Mouse (Mus musculus) CH12.LX (cell line): ENCODE data around the gene Sgo2b. TPM values are rescaled to one million over a fixed set of nuclear protein-coding genes. Genes with fewer than 3 reads are reported as not detected.

Experiments used
- DNase-seq: peaks from one replicate; pipeline ENCODE4 v3.0.0-alpha.2; 2013; ENCODE audit errors: extremely low read depth
- H3K27ac ChIP-seq: 2 replicates; pipeline ENCODE4 v1.5.1; 2012; ENCODE audit warnings: low read depth, mild to moderate bottlenecking, control low read depth, moderate library complexity; ENCODE audit not compliant: insufficient read depth
- H3K27me3 ChIP-seq: replicated peaks from 2 replicates; pipeline ENCODE3; 2012; ENCODE audit warnings: inconsistent platforms
- H3K36me3 ChIP-seq, 2 experiments: replicated peaks in 1 of 2; 2 replicates each; pipeline versions ENCODE3 to v1.6.1; 2012; ENCODE audit warnings: inconsistent platforms in 1 of 2, low read length in 1 of 2, mild to moderate bottlenecking in 1 of 2, mixed read lengths in 1 of 2, moderate library complexity in 1 of 2; ENCODE audit not compliant: control insufficient read depth in 1 of 2, insufficient read depth in 1 of 2
- H3K4me1 ChIP-seq, 2 experiments: 2 replicates each; pipeline ENCODE4 v1.6.1; 2012; ENCODE audit warnings: inconsistent platforms in 1 of 2, moderate library complexity in 1 of 2; ENCODE audit not compliant: insufficient read depth in 2 of 2, control insufficient read depth in 1 of 2
- H3K4me2 ChIP-seq: 2 replicates; pipeline ENCODE4 v1.6.1; 2012; ENCODE audit warnings: low read depth, mild to moderate bottlenecking, control low read depth; ENCODE audit not compliant: poor library complexity, insufficient read depth, severe bottlenecking
- H3K4me3 ChIP-seq, 3 experiments: fragments of 150-350 bp in 1 of 3; sonication (generic) in 1 of 3; replicated peaks in 1 of 3; 2 replicates each; pipeline versions ENCODE3 to v1.5.1; 2011 to 2012; ENCODE audit warnings: low read depth in 2 of 3, low read length in 2 of 3, mild to moderate bottlenecking in 2 of 3, moderate library complexity in 2 of 3, control low read depth in 1 of 3, improper control_type of control experiment in 1 of 3, inconsistent platforms in 1 of 3, mixed read lengths in 1 of 3; ENCODE audit not compliant: poor library complexity in 1 of 3
- H3K79me2 ChIP-seq: replicated peaks from 2 replicates; pipeline ENCODE4 v1.6.1; 2012; ENCODE audit warnings: mild to moderate bottlenecking, moderate library complexity; ENCODE audit not compliant: control insufficient read depth, poor library complexity, insufficient read depth, severe bottlenecking; ENCODE audit errors: extremely low read depth
- H3K9ac ChIP-seq: 2 replicates; pipeline ENCODE4 v1.6.1; 2012; ENCODE audit warnings: low read depth, mild to moderate bottlenecking, control low read depth, moderate library complexity; ENCODE audit not compliant: insufficient read depth
- H3K9me3 ChIP-seq: replicated peaks from 2 replicates; pipeline ENCODE3; 2012; ENCODE audit warnings: low read length, inconsistent platforms, mixed read lengths
- CHD2 ChIP-seq: IDR thresholded peaks from 2 replicates; pipeline ENCODE4 v1.6.1; 2011; ENCODE audit warnings: low read length, improper control_type of control experiment
- CTCF ChIP-seq, 2 experiments: IDR thresholded peaks in 1 of 2; conservative IDR thresholded peaks in 1 of 2; 2 replicates each; pipeline ENCODE4 v1.5.1; 2011 to 2012; ENCODE audit warnings: low read depth in 2 of 2, low read length in 2 of 2, improper control_type of control experiment in 1 of 2, inconsistent platforms in 1 of 2, mild to moderate bottlenecking in 1 of 2, moderate library complexity in 1 of 2
- HCFC1 ChIP-seq: IDR thresholded peaks from 2 replicates; pipeline ENCODE4 v1.6.1; 2012; ENCODE audit warnings: low read depth, mild to moderate bottlenecking, inconsistent platforms, low read length, improper control_type of control experiment
- JUN ChIP-seq: IDR thresholded peaks from 2 replicates; pipeline ENCODE4 v1.6.1; 2011; ENCODE audit warnings: low read depth, mild to moderate bottlenecking, low read length, improper control_type of control experiment, moderate library complexity; ENCODE audit not compliant: insufficient read depth
- JUND ChIP-seq: conservative IDR thresholded peaks from 2 replicates; pipeline ENCODE4 v1.6.1; 2011; ENCODE audit warnings: low read depth, low read length, improper control_type of control experiment
- MAZ ChIP-seq: IDR thresholded peaks from 2 replicates; pipeline ENCODE4 v1.6.1; 2012; ENCODE audit warnings: low read depth, mild to moderate bottlenecking, inconsistent platforms, low read length, improper control_type of control experiment, moderate library complexity
- MXI1 ChIP-seq: IDR thresholded peaks from 2 replicates; pipeline ENCODE4 v1.6.1; 2011; ENCODE audit warnings: mild to moderate bottlenecking, low read depth, low read length, improper control_type of control experiment
- NELFE ChIP-seq: IDR thresholded peaks from 2 replicates; pipeline ENCODE4 v1.6.1; 2011; ENCODE audit warnings: low read depth, low read length, improper control_type of control experiment
- POLR2AphosphoS2 ChIP-seq: IDR thresholded peaks from 2 replicates; pipeline ENCODE4 v1.6.1; 2011; ENCODE audit warnings: low read depth, low read length, improper control_type of control experiment
- RAD21 ChIP-seq: IDR thresholded peaks from 2 replicates; pipeline ENCODE4 v1.6.1; 2011; ENCODE audit warnings: low read depth, mild to moderate bottlenecking, low read length, improper control_type of control experiment, moderate library complexity
- SIN3A ChIP-seq: IDR thresholded peaks from 2 replicates; pipeline ENCODE4 v1.6.1; 2012; ENCODE audit warnings: low read length, improper control_type of control experiment, inconsistent platforms
- SMC3 ChIP-seq: IDR thresholded peaks from 2 replicates; pipeline ENCODE4 v1.6.1; 2011; ENCODE audit warnings: low read depth, low read length, improper control_type of control experiment
- TBP ChIP-seq: conservative IDR thresholded peaks from 2 replicates; pipeline ENCODE4 v1.6.1; 2011; ENCODE audit warnings: low read depth, low read length, improper control_type of control experiment
- USF2 ChIP-seq: conservative IDR thresholded peaks from 2 replicates; pipeline ENCODE4 v1.6.1; 2011; ENCODE audit warnings: low read depth, low read length, improper control_type of control experiment
- ZC3H11A ChIP-seq: IDR thresholded peaks from 2 replicates; pipeline ENCODE4 v1.6.1; 2012; ENCODE audit warnings: low read depth, mild to moderate bottlenecking, inconsistent platforms, low read length, improper control_type of control experiment
- ZKSCAN1 ChIP-seq: IDR thresholded peaks from 2 replicates; pipeline ENCODE4 v1.6.1; 2012; ENCODE audit warnings: low read depth, inconsistent platforms, low read length, improper control_type of control experiment, borderline replicate concordance
- ZMIZ1 ChIP-seq: IDR thresholded peaks from 2 replicates; pipeline ENCODE4 v1.6.1; 2012; ENCODE audit warnings: low read depth, mild to moderate bottlenecking, inconsistent platforms, low read length, improper control_type of control experiment
- dilution Hi-C: fragments of 300-500 bp; cut with MboI; formaldehyde crosslinking; loops from 2 replicates; pipeline ENCODE4 v1.14.3; 2020; ENCODE audit warnings: low sequenced_read_pairs; ENCODE audit not compliant: extremely low pct_unique_long_range_greater_than_20kb, extremely low pct_ligation_motif_present
- in situ Hi-C: fragments of 300-500 bp; cut with MboI; formaldehyde crosslinking; loops from 3 replicates; pipeline ENCODE4 v1.14.3; 2019; ENCODE audit warnings: low sequenced_read_pairs, low pct_ligation_motif_present, low pct_unique_long_range_greater_than_20kb, mixed read lengths
- polyA plus RNA-seq: library from polyadenylated mRNA; unstranded; fragments of >175 nt; gene quantifications from 2 replicates; pipeline ENCODE4 v1.2.1, GENCODE M21; 2012; ENCODE audit warnings: low read depth; ENCODE audit not compliant: insufficient read length
- total RNA-seq, 2 experiments: library from RNA; depleted of rRNA; stranded (reverse); fragments of 300-350 nt in 1 of 2; fragments of >200 nt in 1 of 2; gene quantifications; 2 replicates each; pipeline ENCODE4 v1.2.3; 2012 to 2014

Gene Sgo2b
- total and polyA plus RNA-seq, 3 experiments: not detected

GRCm38 (mm10) chr8:63878353-63878752, 73.7 kb downstream of the Sgo2b start:
- TF ChIP-seq SIN3A: no peak
- no peak for TF ChIP-seq TBP
- TF ChIP-seq HCFC1: no peak
- TF ChIP-seq NELFE: no peak
- no peak for TF ChIP-seq RAD21
- no peak for TF ChIP-seq CHD2
- TF ChIP-seq ZKSCAN1: no peak
- Histone ChIP-seq H3K27me3 (no peaks in the 10 kb centered on the region), H3K4me1 (no peaks in the 10 kb centered on the region), H3K9me3 (peaks cover 49% of the 10 kb centered on the region), H3K9ac (no peak overlapping the region), H3K79me2 (no peaks in the 10 kb centered on the region), H3K27ac (no peak overlapping the region), H3K4me3 (no peak overlapping the region), H3K4me2 (no peak overlapping the region), H3K36me3 (no peaks in the 10 kb centered on the region)
- dilution Hi-C loops: no loop called here
- no peak for DNase-seq
- in situ Hi-C loops: loop anchor here (25.0 kb wide), 1 partner anchor 1791 kb away; no protein-coding TSS in a partner anchor

- in situ Hi-C loops (loop anchor here (25.0 kb wide), 1 partner anchor 1790 kb away; no protein-coding TSS in a partner anchor), dilution Hi-C loops (no loop called here)
- no peak overlapping the region for H3K9ac ChIP-seq
- peaks cover 50% of the 10 kb centered on the region for H3K9me3 ChIP-seq
- no peak overlapping the region for H3K4me2 ChIP-seq
- TF ChIP-seq JUN (peak; percentile 10; the same call in 1 of the 2 replicates), ZMIZ1 (no peak), NELFE (no peak), RAD21 (peak; percentile 49), SMC3 (peak; percentile 32), CTCF (conservative IDR thresholded peaks at IDR 0.05 in 1 of 2, IDR thresholded peaks at IDR 0.05 in 1 of 2; ENCODE audit: low read depth in 2 of 2, low read length in 2 of 2) (peak in 1 of 2 experiments; percentile 56; a peak in 2 of 4 replicates), JUND (0 out of 2 replicates have a peak, but pooled peaks have one; percentile 53)
- no peaks in the 10 kb centered on the region for H3K79me2 ChIP-seq
- no peaks in the 10 kb centered on the region for H3K36me3 ChIP-seq
- no peaks in the 10 kb centered on the region for H3K4me1 ChIP-seq
- H3K4me3 ChIP-seq: no peak overlapping the region
- H3K27ac ChIP-seq: no peak overlapping the region
- DNase-seq: peak; percentile 21
- no peaks in the 10 kb centered on the region for H3K27me3 ChIP-seq
These were observed 74.7 kb downstream of the Sgo2b start for GRCm38 (mm10) chr8:63877393-63877792.

DNA sequence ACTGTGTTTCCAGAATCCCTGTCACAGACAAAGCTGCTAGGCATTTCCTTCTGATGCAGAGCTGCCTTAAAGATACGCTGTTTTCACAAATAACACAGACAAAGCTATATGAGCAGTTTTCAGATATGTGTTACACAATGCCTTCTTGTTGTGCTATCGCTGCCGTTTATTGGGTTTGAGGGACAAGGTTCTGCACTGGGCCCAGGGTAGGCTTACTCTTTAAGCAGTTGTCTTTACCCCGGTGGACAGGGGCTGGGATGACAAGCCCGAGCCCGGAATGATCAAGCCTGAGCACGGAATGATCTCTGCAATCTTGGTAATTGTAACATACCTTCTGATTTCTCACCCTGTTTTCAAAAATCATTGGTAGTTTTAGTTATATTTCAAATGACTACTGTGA, 75.1 kb downstream of the Sgo2b start:
- H3K27me3 ChIP-seq: no peaks in the 10 kb centered on the region
- H3K36me3 ChIP-seq: no peaks in the 10 kb centered on the region
- H3K9ac ChIP-seq: no peak overlapping the region
- dilution Hi-C loops (no loop called here), in situ Hi-C loops (loop anchor here (25.0 kb wide), 1 partner anchor 1790 kb away; no protein-coding TSS in a partner anchor)
- H3K4me2 ChIP-seq: no peak overlapping the region
- H3K4me3 ChIP-seq: no peak overlapping the region
- H3K27ac ChIP-seq: no peak overlapping the region
- no peaks in the 10 kb centered on the region for H3K79me2 ChIP-seq
- DNase-seq: no peak
- H3K4me1 ChIP-seq: no peaks in the 10 kb centered on the region
- peaks cover 50% of the 10 kb centered on the region for H3K9me3 ChIP-seq
- TF ChIP-seq POLR2AphosphoS2: no peak
- TF ChIP-seq HCFC1: no peak
- TF ChIP-seq USF2: no peak
- no peak for TF ChIP-seq MXI1
- no peak for TF ChIP-seq MAZ
- TF ChIP-seq ZC3H11A: no peak
